Mouse (Mus musculus): ENCODE data around the gene Olfr1222.
"Not testable (repeated sequence)": the region's sequence is repeated elsewhere in the genome, so short reads cannot be mapped to it uniquely, and the experiment has no call there.

The Olfr1222 gene

DNA sequence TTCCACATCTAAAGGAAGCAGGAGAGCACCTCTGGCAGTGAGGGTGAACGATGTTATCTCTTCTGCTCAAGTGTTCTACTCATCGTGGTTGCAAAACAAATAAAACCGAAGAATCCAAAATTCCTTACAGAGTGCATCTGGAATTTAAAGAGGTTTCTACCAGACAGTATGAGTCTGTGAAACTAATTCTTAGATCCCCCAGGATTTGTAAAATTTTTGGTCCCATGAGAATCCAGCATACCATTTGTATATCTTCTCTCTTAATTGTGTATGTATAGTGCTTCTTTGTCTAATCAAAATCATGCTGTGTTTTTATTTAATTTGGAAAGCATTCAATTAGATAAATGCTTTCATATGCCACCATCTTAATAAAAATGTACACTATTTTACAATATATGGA is at the start of gene Olfr1222:
Gene Olfr1222, minus strand, starts transcription at position 101 of the 400 bp plus-strand sequence.
- no peak for DNase-seq

DNA sequence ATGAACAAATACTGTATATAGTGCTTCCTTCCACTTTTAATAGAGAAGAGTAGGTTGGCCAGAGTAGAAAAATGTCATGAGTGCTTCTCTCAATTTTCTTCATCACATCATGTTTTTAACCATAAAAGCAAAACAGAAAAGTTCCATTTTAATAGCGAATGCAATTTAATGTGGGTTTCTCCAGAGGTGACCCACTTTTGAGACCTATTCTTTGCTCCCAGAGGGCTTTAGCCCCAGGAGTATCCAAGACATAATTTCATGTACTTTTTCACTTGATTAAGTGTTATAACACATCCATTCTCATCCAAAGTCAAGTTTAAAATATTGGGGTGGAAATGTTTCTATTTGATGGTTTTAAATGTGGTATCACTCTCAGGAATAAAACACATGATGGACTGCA is 41.7 kb upstream of the Olfr1222 start, which contains the start of gene Olfr1225:
Gene Olfr1225, minus strand, starts transcription at position 101 of the 400 bp plus-strand sequence.
- DNase-seq = no peak

DNA sequence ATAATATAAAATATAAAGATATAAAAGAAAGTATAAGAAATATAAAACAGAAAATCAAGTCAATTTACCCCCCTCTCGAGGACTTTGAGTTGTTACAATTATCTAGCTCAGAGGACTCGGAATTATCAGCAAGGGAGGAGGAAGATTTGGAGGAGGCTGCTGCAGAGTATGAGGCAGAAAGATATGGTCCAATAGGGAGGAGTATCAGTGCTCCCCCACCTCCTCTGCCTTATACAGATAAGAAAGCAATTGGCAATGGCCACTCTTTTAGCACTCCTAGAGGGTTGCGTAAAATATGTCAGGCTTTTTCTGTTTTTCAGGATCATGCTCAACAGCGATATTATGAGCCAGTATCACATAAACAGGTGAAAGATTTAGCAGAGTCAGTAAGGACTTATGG is 31.9 kb upstream of the Olfr1222 start:
- DNase-seq = not testable (repeated sequence)

DNA sequence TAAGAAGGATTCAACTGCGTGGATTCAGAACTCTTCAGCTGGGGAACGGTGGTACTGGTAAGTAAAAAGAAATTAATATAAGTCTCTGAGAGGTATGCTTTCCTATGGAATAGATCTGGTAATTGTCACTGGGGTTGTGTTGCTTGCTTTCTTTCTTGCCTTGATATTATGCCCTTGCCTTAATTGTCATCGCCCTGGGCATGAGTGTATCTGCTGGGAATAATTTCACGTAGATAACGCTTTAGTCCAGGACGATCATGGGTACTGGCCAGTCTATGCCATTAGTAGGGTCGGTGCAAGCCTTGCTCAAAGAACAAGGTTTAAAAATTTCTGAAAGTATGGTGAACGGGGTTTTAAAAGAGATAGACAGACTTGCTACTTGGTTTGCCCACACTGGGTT is 31.1 kb upstream of the Olfr1222 start, which contains the start of gene Olfr1224-ps1:
Gene Olfr1224-ps1, minus strand, starts transcription at position 101 of the 400 bp plus-strand sequence.
- not testable (repeated sequence) for DNase-seq

DNA sequence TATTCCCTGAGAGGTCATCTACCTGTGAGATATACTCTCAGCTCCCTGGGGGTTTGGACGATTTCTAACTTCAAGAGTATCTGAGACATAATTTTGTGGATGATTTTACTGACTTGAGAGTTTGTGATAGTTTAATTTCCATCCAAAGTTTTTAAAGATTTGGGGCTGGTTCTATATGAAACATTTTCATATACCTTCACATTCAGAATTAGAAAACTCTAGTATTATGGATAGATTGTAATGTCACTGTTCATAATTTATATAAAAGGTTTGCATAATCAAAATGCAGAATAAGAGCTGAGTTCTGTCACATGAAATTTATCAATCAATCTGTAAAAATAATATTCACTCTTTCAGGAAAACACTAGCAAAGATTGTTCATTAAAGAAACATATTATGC is 18.6 kb upstream of the Olfr1222 start, which contains the start of gene Olfr1223:
Gene Olfr1223, minus strand, starts transcription at position 101 of the 400 bp plus-strand sequence.
- no peak for DNase-seq

DNA sequence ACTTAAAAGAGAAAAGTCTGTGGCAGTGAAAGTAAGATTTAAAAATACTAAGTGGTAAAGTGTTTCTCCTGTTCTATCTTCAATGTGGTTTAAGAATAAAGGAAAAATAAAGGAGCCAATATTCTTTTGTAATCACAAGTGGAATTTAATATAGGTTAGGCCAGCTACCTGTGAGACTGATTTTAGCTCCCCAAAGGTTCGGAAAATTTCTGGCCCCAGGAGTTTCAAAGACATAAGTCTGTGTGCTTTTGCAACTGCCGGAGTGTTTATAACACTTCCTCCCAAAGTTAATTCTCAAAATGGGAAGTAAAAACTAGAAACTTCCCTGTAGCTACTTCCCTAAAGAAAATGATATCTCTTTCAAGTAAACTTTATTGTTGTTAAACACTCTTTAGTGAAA is 15.7 kb downstream of the Olfr1222 start, which contains the start of gene Olfr1221:
Gene Olfr1221, minus strand, starts transcription at position 101 of the 400 bp plus-strand sequence.
- DNase-seq = no peak

DNA sequence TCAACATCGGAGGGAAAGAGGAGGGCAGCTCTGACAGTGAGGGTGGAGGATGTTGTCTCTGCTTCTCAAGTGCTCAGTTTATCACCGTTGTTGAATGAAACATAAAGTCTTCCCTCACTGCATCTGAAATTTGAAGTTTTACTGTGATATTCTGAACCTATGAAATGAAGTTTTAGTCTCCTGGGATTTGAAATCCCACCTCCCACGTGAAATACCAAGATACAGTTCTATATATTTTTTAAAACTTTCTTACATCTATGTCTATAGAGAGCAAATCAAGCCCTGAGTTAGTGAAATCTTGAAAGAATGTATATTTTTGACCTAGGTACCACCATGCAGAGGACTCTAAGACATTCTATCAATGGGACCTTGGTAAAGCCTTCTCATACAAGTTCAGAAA is 26.1 kb downstream of the Olfr1222 start, which contains the start of gene Olfr1220:
Gene Olfr1220, minus strand, starts transcription at position 101 of the 400 bp plus-strand sequence.
- no peak for DNase-seq

DNA sequence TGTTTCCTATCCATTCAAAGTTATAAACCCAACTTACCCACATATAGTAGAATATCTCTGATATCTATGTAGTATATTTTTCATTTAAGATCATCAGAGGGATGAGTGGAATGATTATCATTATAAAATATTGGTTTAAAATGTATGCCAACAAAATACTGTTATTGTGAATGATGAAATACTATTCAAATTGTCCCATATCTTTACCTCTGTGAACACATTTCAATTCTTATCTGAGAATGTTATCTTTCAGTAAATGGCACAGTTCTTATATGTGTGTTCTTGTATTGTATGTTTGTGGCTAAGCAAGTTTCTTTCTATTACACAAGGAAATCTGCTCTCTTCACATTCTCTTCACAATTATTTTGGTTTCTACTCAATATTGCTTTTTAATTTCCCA is 27.2 kb downstream of the Olfr1222 start:
- no peak for DNase-seq

DNA sequence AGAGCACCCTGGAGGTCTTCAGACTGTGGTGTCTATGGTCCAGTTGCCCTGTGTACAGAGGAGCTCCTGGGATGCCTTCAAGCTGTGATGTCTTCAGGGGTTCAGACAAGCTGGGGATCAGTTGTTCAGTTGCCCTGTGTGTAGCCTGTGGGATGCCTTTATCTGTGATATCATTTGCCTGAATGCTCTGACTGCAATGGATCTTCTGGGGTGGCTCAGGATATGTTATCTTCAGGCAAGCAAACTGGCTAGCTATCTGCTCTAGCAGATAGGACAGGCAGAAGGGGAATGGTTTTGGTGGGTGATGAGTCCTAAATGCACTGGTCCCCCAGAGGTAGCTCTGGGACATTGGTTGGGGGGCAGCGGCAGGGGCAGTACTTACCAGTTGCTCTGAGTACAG is 39.0 kb downstream of the Olfr1222 start:
- no peak for DNase-seq

DNA sequence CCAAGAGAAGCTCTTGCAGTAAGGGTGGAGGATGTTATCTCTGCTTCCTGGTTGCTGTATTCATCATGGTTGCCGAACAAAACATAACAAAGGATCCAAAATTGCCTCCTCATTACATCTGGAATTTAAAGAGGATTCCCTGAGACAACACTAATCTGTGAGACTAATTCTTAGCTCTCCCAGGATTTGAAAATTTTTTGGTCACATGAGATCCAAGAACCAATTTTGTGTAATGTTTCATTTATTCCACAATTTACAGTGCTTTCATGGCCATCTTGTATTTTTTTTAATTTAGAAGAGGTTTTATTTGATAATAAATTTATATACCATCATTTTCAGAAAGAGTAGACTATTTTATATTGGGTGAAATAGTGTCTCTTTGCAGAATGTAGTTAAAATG is 49.4 kb downstream of the Olfr1222 start, which contains the start of gene Olfr1219:
Gene Olfr1219, minus strand, starts transcription at position 101 of the 400 bp plus-strand sequence.
- no peak for DNase-seq

DNA sequence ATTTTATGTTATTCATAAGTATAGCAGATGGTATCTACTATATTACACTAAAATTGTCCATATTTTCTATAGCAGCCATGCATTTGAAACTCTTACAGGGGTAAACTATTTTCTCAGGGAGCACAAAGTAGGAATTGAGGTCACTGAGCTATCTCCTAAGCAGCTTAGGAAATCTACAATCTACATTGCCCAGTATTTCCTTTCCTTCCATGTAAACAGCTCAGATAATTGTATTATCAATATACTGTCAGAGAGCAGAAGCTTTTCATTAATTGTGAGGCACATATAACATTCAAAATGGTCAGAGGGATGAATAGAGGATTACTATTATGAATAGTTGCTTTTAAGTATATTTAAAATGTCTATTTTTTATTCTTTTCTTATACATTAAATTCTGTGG is 51.4 kb downstream of the Olfr1222 start:
- DNase-seq = no peak

All from kidney, postnatal 36 days (tissue).